Comparison of ENCODE assay signal across 8 mouse cellular contexts in the genomic region with DNA sequence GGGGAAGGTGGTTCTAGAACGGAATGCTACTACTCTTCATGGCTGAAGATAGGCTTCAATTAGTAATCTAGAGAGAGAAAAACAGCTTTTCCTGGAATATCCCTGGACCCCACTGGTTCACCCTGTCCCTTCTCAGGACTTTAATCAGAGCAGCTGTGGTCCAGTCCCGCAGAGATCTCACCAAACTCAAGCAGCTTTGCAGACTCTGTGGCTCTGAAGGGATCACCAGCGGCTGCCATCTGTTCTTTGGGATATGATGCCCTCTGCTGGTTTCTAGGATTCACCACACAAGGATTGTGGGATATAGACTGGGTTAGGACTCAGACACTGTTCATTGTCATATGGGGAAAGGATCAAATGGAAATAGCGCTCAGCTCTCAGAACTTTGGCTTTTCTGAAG. TPM values are rescaled to one million over a fixed set of nuclear protein-coding genes. Genes with fewer than 3 reads are reported as not detected.
A peak's percentile ranks its signal among the peaks of the same experiment; 100 is the strongest.
DNase-seq lines count a peak whose midpoint lies in the region; ATAC-seq and TF ChIP-seq lines count a peak whose summit lies in the region.
"Had no signal": no experiment of that assay in that cellular context is flagged by ENCODE, and none has a peak within 500 bp of the region (broad histone marks: within the 10 kb centered on the region; RNA-seq: fewer than 3 reads in every experiment).

No protein-coding gene starts in this region.

- no peak for TF ChIP-seq EP300 in ES-Bruce4 (IDR thresholded peaks at IDR 0.05; ENCODE audit: insufficient read depth, low read depth, low read length)
- no peak for TF ChIP-seq EP300 in lung, postnatal 0 days (IDR thresholded peaks at IDR 0.05)

- ATAC-seq in intestine, embryonic 15.5 days: peak; percentile 55; the same call in 1 of the 2 replicates
- no peak for ATAC-seq in intestine, embryonic 16.5 days
- ATAC-seq in lung, postnatal 0 days: peak; percentile 80

- H3K4me2 ChIP-seq in intestine, embryonic 15.5 days (replicated peaks): no peak overlapping the region
- H3K4me2 ChIP-seq in intestine, embryonic 16.5 days (ENCODE audit: low read depth, low read length): no peak overlapping the region
- no peak overlapping the region for H3K4me2 ChIP-seq in lung, postnatal 0 days (replicated peaks; ENCODE audit: low read depth, low read length)

- peak; percentile 54 for TF ChIP-seq CTCF in ES-Bruce4 (IDR thresholded peaks at IDR 0.05; ENCODE audit: low read depth, low read length)
- peak; percentile 86 for TF ChIP-seq CTCF in lung, postnatal 0 days (IDR thresholded peaks at IDR 0.05)

- H3K9ac ChIP-seq in intestine, embryonic 15.5 days: no peak overlapping the region
- no peak overlapping the region for H3K9ac ChIP-seq in intestine, embryonic 16.5 days (ENCODE audit: low read depth, low read length)
- H3K9ac ChIP-seq in ES-Bruce4 (ENCODE audit: low read depth, poor library complexity, severe bottlenecking): no peak overlapping the region
- H3K9ac ChIP-seq in lung, postnatal 0 days (replicated peaks; ENCODE audit: low read depth): no peak overlapping the region

- H3K4me3 ChIP-seq in intestine, embryonic 15.5 days (replicated peaks): no peak overlapping the region
- H3K4me3 ChIP-seq in intestine, embryonic 16.5 days (ENCODE audit: low read length): no peak overlapping the region
- no peak overlapping the region for H3K4me3 ChIP-seq in ES-Bruce4 (ENCODE audit: low read depth, low read length)
- no peak overlapping the region for H3K4me3 ChIP-seq in lung, postnatal 0 days (ENCODE audit: low read depth, low read length)
- H3K4me3 ChIP-seq: erythroblast, embryonic 14.5 days had no signal

- H3K9me3 ChIP-seq in intestine, embryonic 15.5 days: no peaks in the 10 kb centered on the region
- no peaks in the 10 kb centered on the region for H3K9me3 ChIP-seq in intestine, embryonic 16.5 days (ENCODE audit: control insufficient read depth, low read length)
- no peaks in the 10 kb centered on the region for H3K9me3 ChIP-seq in ES-Bruce4 (replicated peaks; ENCODE audit: control insufficient read depth, insufficient read depth, low read length, poor library complexity, severe bottlenecking)
- no peaks in the 10 kb centered on the region for H3K9me3 ChIP-seq in lung, postnatal 0 days (ENCODE audit: low read length)

- DNase-seq in adipocyte (ENCODE audit: low spot score): peak; percentile 81
- peak; percentile 23 for DNase-seq in heart, postnatal 25 days (ENCODE audit: low spot score)
- DNase-seq in lung, postnatal 0 days (ENCODE audit: low spot score): peak; percentile 84
- DNase-seq in gastrocnemius, postnatal 10 days: no peak

- no peaks in the 10 kb centered on the region for H3K36me3 ChIP-seq in intestine, embryonic 15.5 days
- no peaks in the 10 kb centered on the region for H3K36me3 ChIP-seq in intestine, embryonic 16.5 days (ENCODE audit: control insufficient read depth, insufficient read depth, low read length)
- H3K36me3 ChIP-seq in ES-Bruce4 (ENCODE audit: control insufficient read depth, insufficient read depth, low read length, poor library complexity, severe bottlenecking): no peaks in the 10 kb centered on the region
- H3K36me3 ChIP-seq in lung, postnatal 0 days (ENCODE audit: insufficient read depth, low read length): no peaks in the 10 kb centered on the region

- H3K27me3 ChIP-seq in intestine, embryonic 15.5 days (replicated peaks): peaks cover 9% of the 10 kb centered on the region
- H3K27me3 ChIP-seq in intestine, embryonic 16.5 days (replicated peaks; ENCODE audit: control insufficient read depth, insufficient read depth, low read length): peaks cover 3% of the 10 kb centered on the region; the same call in 1 of the 2 replicates
- H3K27me3 ChIP-seq in ES-Bruce4 (ENCODE audit: control insufficient read depth, insufficient read depth, low read length, poor library complexity, severe bottlenecking): no peaks in the 10 kb centered on the region
- no peaks in the 10 kb centered on the region for H3K27me3 ChIP-seq in lung, postnatal 0 days (replicated peaks; ENCODE audit: insufficient read depth, low read length)

- 25% methylated on average over 4 of the region's 4 CpGs for WGBS in intestine, embryonic 15.5 days
- 23% methylated on average over 4 of the region's 4 CpGs for WGBS in intestine, embryonic 16.5 days
- 23% methylated on average over 4 of the region's 4 CpGs for WGBS in lung, postnatal 0 days

- intact Hi-C loops in heart, postnatal 25 days (cut with DNase I): loop anchor here (2.0 to 10.0 kb wide), 4 partner anchors 95 to 299 kb away; a partner anchor contains a TSS

- H3K27ac ChIP-seq in intestine, embryonic 15.5 days: no peak overlapping the region
- no peak overlapping the region for H3K27ac ChIP-seq in intestine, embryonic 16.5 days (ENCODE audit: low read length)
- no peak overlapping the region for H3K27ac ChIP-seq in ES-Bruce4 (ENCODE audit: insufficient read depth, low read length)
- no peak overlapping the region for H3K27ac ChIP-seq in lung, postnatal 0 days (ENCODE audit: low read length)

- no peaks in the 10 kb centered on the region for H3K4me1 ChIP-seq in intestine, embryonic 15.5 days (replicated peaks)
- no peaks in the 10 kb centered on the region for H3K4me1 ChIP-seq in intestine, embryonic 16.5 days (ENCODE audit: control insufficient read depth, insufficient read depth, low read length)
- no peaks in the 10 kb centered on the region for H3K4me1 ChIP-seq in ES-Bruce4 (ENCODE audit: control insufficient read depth, insufficient read depth, low read length)
- no peaks in the 10 kb centered on the region for H3K4me1 ChIP-seq in lung, postnatal 0 days (ENCODE audit: insufficient read depth, low read depth, low read length)

- TF ChIP-seq POLR2A in ES-Bruce4 (IDR thresholded peaks at IDR 0.05; ENCODE audit: insufficient read depth, low read length): no peak

RNA-seq across cellular contexts. Expression of a gene that starts 10.8 kb away (rescaled TPM):
- polyA plus RNA-seq in intestine, embryonic 15.5 days (2015; fragmentation: Nextera tagmentation; extraction: Ambion mirVana): 0.16 and 0.19 TPM in 2 replicates
- polyA plus RNA-seq in intestine, embryonic 16.5 days (2015; fragmentation: Nextera tagmentation; extraction: Ambion mirVana): 0.15 and 0.17 TPM in 2 replicates
- 0.21 and 0.23 TPM in 2 replicates for polyA plus RNA-seq in ES-Bruce4 (2011; ENCODE audit: insufficient read depth, insufficient read length, low read depth, missing spikeins)
- total RNA-seq in heart, postnatal 25 days (2021): 1 to 10 TPM in 1 of 2 experiments, under 1 TPM in 1; 0.96 to 2.7 TPM
- polyA plus RNA-seq in lung, postnatal 0 days (2015; fragmentation: Nextera tagmentation; extraction: Ambion mirVana): 2.6 and 4.6 TPM in 2 replicates
- total RNA-seq in gastrocnemius, postnatal 10 days (2021): 10 to 100 TPM; 64.7 to 66.7 TPM
- polyA plus RNA-seq: erythroblast, embryonic 14.5 days had no signal

RNA-seq across cellular contexts. Expression of a gene that starts 11.9 kb away (rescaled TPM):
- 0.18 and 0.58 TPM in 2 replicates for polyA plus RNA-seq in intestine, embryonic 15.5 days (2015; fragmentation: Nextera tagmentation; extraction: Ambion mirVana)
- polyA plus RNA-seq in intestine, embryonic 16.5 days (2015; fragmentation: Nextera tagmentation; extraction: Ambion mirVana): 0.22 and 0.49 TPM in 2 replicates
- 5.0 and 5.6 TPM in 2 replicates for polyA plus RNA-seq in ES-Bruce4 (2011; ENCODE audit: insufficient read depth, insufficient read length, low read depth, missing spikeins)
- total RNA-seq in heart, postnatal 25 days (2021): under 1 TPM in 1 of 2 experiments, not detected in 1; 0.20 TPM
- 0.36 and 0.50 TPM in 2 replicates for polyA plus RNA-seq in lung, postnatal 0 days (2015; fragmentation: Nextera tagmentation; extraction: Ambion mirVana)
- 1 to 10 TPM in 1 of 2 experiments, under 1 TPM in 1; 0.95 to 1.5 TPM for total RNA-seq in gastrocnemius, postnatal 10 days (2021)
- polyA plus RNA-seq: erythroblast, embryonic 14.5 days had no signal

RNA-seq across cellular contexts. Expression of a gene that starts 31.5 kb away (rescaled TPM):
- polyA plus RNA-seq in intestine, embryonic 15.5 days (2015; fragmentation: Nextera tagmentation; extraction: Ambion mirVana): 0.15 and 0.16 TPM in 2 replicates
- polyA plus RNA-seq in intestine, embryonic 16.5 days (2015; fragmentation: Nextera tagmentation; extraction: Ambion mirVana): 0.05 and 0.09 TPM in 2 replicates
- polyA plus RNA-seq in ES-Bruce4 (2011; ENCODE audit: insufficient read depth, insufficient read length, low read depth, missing spikeins): 0.79 and 0.81 TPM in 2 replicates
- not detected for total RNA-seq in heart, postnatal 25 days (2021)
- not detected in 2 replicates for polyA plus RNA-seq in lung, postnatal 0 days (2015; fragmentation: Nextera tagmentation; extraction: Ambion mirVana)
- total RNA-seq in gastrocnemius, postnatal 10 days (2021): under 1 TPM in 1 of 2 experiments, not detected in 1; 0.29 TPM

RNA-seq across cellular contexts. Expression of a gene that starts 46.4 kb away (rescaled TPM):
- polyA plus RNA-seq in intestine, embryonic 15.5 days (2015; fragmentation: Nextera tagmentation; extraction: Ambion mirVana): 6.0 and 6.3 TPM in 2 replicates
- 7.6 and 8.0 TPM in 2 replicates for polyA plus RNA-seq in intestine, embryonic 16.5 days (2015; fragmentation: Nextera tagmentation; extraction: Ambion mirVana)
- 1.9 and 2.5 TPM in 2 replicates for polyA plus RNA-seq in ES-Bruce4 (2011; ENCODE audit: insufficient read depth, insufficient read length, low read depth, missing spikeins)
- 10 to 100 TPM; 11.1 to 11.9 TPM for total RNA-seq in heart, postnatal 25 days (2021)
- polyA plus RNA-seq in lung, postnatal 0 days (2015; fragmentation: Nextera tagmentation; extraction: Ambion mirVana): 5.2 and 5.4 TPM in 2 replicates
- total RNA-seq in gastrocnemius, postnatal 10 days (2021): 1 to 10 TPM; 8.6 to 8.9 TPM
